Mouse (Mus musculus): ENCODE data around the gene Tlk1. TPM values are rescaled to one million over a fixed set of nuclear protein-coding genes. Genes with fewer than 3 reads are reported as not detected.

The Tlk1 gene
- polyA plus RNA-seq, 1 experiment from 2014 or later = 27.8 TPM

DNA sequence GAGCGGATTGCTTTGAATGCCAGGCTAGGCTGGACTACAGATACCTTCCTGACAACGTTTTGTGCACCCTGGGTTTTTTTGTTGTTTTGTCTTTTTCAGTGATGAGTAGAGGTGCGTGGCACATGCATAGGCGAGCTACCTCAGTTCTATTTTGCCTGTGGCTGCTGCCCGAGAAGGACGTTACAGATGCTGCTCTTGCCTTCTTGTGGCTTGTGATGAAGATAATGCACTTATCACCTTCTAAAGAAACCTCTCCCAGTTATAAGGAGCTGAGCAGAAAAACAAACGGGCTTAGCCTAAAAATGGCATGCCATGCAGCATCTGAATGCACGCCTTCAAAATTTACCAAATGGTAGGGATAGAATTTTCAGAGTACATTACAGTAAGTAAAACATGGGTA lies 2.3 kb upstream of the Tlk1 start:
- Histone ChIP-seq H3K4me2 (replicated peaks; ENCODE audit: low read depth) (no peak overlapping the region), H3K9me3 (ENCODE audit: control insufficient read depth) (no peaks in the 10 kb centered on the region), H3K4me3 (ENCODE audit: low read depth, low read length) (no peak overlapping the region), H3K27me3 (replicated peaks; ENCODE audit: control insufficient read depth, insufficient read depth, low read length) (no peaks in the 10 kb centered on the region), H3K9ac (ENCODE audit: low read depth, low read length) (no peak overlapping the region), H3K36me3 (ENCODE audit: control insufficient read depth, insufficient read depth) (no peaks in the 10 kb centered on the region), H3K4me1 (replicated peaks; ENCODE audit: control insufficient read depth, insufficient read depth, low read length) (0 out of 2 replicates have a peak, but pooled peaks cover 5% of the 10 kb centered on the region), H3K27ac (ENCODE audit: low read depth, low read length) (no peak overlapping the region)
- WGBS = 90% methylated on average over 8 of the region's 8 CpGs
- no peak for TF ChIP-seq CTCF (IDR thresholded peaks at IDR 0.05; ENCODE audit: low read depth)
- no peak for ATAC-seq

DNA sequence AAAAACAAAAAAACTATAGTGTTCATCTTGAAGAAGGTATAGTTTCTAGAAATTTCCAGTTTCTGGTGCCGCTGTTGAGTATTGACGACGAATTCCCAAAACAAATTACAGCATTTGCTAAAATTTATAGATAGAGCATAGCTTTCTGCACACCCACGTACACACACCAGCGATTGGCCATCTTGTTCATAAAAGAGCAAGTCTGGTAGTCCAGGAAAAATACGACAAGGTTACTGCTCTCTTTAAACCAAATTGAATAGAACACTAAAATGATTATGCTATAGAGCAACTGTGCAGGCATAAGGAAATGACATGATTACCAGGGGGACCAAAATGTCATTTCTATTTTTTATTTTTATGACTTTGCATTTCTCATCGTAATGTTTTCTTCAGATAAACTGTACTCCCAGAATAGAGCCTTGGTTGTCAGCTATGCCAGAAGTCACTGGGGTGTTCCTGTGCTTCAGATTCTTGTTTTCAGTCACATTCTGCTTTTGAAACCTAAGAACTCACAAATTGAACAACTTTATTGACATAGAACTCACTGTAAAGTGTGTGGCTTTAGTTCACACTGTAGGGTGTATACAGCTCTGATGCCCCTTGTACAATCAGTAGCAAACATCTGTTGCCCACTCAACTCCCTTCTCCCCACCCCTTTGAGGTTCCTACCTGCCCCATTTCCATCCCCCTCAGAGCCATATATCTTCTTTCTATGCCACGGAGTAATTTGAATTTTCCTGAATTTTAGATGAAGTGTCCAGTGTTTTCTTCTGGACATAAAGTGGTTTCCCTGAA lies 1.1 kb upstream of the Tlk1 start:
- Histone ChIP-seq H3K4me1 (replicated peaks; ENCODE audit: control insufficient read depth, insufficient read depth, low read length) (0 out of 2 replicates have a peak, but pooled peaks cover 5% of the 10 kb centered on the region), H3K9ac (ENCODE audit: low read depth, low read length) (no peak overlapping the region; the same call in 1 of the 2 replicates), H3K4me3 (ENCODE audit: low read depth, low read length) (peak overlapping the region; percentile 82), H3K4me2 (replicated peaks; ENCODE audit: low read depth) (peak overlapping the region; percentile 67), H3K27ac (ENCODE audit: low read depth, low read length) (peak overlapping the region; percentile 8; the same call in 1 of the 2 replicates), H3K9me3 (ENCODE audit: control insufficient read depth) (no peaks in the 10 kb centered on the region), H3K36me3 (ENCODE audit: control insufficient read depth, insufficient read depth) (no peaks in the 10 kb centered on the region), H3K27me3 (replicated peaks; ENCODE audit: control insufficient read depth, insufficient read depth, low read length) (no peaks in the 10 kb centered on the region)
- TF ChIP-seq CTCF (IDR thresholded peaks at IDR 0.05; ENCODE audit: low read depth) = no peak
- WGBS = 62% methylated on average over 8 of the region's 8 CpGs
- no peak for ATAC-seq

DNA sequence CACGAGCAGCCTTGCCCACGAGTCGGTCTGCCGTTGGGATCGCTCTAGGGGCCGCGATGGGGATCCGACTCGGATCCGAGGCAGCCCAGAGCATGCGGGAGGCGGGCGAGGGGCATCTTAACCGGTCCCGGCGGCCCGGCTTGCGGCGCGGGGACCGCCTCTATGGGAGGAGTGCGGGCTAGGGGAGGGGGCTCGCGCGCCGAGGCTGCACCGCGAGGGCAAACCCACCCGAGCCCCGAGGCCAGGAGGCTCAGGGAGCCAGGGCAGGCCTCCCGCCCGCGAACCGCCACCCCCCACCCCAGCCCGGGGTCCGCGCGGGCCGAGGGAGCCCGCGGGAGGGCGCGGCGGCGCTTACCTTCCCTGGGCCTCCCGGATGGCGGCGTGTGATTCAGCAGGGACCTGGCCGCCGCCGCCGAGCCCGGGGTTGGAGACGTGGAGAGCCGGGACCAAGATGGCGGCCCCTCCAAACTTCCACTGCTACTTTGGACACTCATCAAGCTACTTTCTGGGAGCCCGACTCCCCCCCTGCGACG lies 624 bp downstream of the Tlk1 start:
- Histone ChIP-seq H3K9me3 (ENCODE audit: control insufficient read depth) (no peaks in the 10 kb centered on the region), H3K4me1 (replicated peaks; ENCODE audit: control insufficient read depth, insufficient read depth, low read length) (no peaks in the 10 kb centered on the region), H3K27me3 (replicated peaks; ENCODE audit: control insufficient read depth, insufficient read depth, low read length) (no peaks in the 10 kb centered on the region), H3K9ac (ENCODE audit: low read depth, low read length) (peak overlapping the region; percentile 94), H3K4me3 (ENCODE audit: low read depth, low read length) (peak overlapping the region; percentile 82), H3K27ac (ENCODE audit: low read depth, low read length) (peak overlapping the region; percentile 100), H3K36me3 (ENCODE audit: control insufficient read depth, insufficient read depth) (no peaks in the 10 kb centered on the region), H3K4me2 (replicated peaks; ENCODE audit: low read depth) (peak overlapping the region; percentile 67)
- ATAC-seq = peak; percentile 58
- no peak for TF ChIP-seq CTCF (IDR thresholded peaks at IDR 0.05; ENCODE audit: low read depth)
- WGBS = under 1% methylated on average over 37 of the region's 59 CpGs

DNA sequence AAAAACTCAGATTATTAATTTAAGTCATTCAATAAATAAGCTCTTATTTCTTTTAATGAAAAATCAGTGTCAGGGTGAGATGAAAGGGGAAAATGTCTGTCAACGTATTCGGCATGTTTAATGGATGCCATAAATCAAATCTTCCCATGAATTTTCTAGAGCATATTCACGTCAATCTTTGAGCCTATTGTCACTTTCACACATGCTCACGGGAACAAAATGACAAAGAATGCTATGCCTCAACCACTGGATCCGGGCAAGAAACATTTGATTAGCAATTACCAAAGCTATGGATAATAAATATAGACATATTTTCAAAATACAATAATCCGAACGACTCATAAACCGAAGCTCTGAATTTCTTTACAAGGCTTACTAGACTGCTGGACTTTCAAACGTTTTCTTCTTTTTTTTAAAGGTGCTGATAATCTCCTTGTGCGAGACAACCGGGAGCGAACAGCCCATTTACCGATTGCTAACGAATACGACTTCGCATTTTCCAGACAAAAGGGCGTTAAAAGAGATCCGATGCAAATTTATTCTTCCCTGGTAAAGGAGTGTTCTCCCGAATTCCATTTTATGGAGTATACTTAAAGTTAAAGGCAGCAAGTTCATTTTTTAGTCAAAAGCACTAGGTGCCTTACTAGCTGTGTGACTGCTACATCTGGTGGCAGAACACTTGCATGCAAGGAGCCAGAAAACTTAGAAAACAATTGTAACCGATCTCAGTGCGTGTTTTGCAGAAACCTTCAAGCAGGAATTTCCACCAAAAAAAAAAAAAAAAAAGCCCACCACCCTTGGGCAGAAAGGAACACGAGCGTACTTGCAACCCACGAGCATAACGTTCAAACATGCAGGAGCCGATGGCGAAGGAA lies 1.4 kb downstream of the Tlk1 start:
- WGBS = under 1% methylated on average over 27 of the region's 27 CpGs
- Histone ChIP-seq H3K4me3 (ENCODE audit: low read depth, low read length) (peak overlapping the region; percentile 82), H3K36me3 (ENCODE audit: control insufficient read depth, insufficient read depth) (no peaks in the 10 kb centered on the region), H3K9me3 (ENCODE audit: control insufficient read depth) (no peaks in the 10 kb centered on the region), H3K27me3 (replicated peaks; ENCODE audit: control insufficient read depth, insufficient read depth, low read length) (no peaks in the 10 kb centered on the region), H3K4me2 (replicated peaks; ENCODE audit: low read depth) (peak overlapping the region; percentile 67), H3K27ac (ENCODE audit: low read depth, low read length) (peak overlapping the region; percentile 100), H3K9ac (ENCODE audit: low read depth, low read length) (peak overlapping the region; percentile 94), H3K4me1 (replicated peaks; ENCODE audit: control insufficient read depth, insufficient read depth, low read length) (no peaks in the 10 kb centered on the region)
- peak; percentile 81 for TF ChIP-seq CTCF (IDR thresholded peaks at IDR 0.05; ENCODE audit: low read depth)
- no peak for ATAC-seq

DNA sequence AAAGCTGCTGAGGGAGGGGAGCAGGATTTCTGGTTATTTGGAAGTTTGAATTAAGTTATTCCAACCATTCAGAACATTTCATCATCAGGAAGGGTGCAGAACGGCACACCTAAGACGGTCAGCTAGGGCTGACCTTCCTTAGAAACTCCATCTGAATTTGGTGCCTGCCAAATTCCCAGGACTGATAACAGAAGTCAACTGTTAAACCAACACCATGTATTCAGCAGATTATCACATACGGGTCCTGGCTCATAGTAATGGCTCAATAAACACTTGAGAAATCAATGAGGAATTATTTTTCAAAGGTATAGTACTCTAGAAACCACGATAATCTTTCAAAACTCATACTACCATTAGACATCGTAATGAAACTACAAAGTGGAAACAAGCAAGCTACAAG lies 2.1 kb downstream of the Tlk1 start:
- Histone ChIP-seq H3K4me2 (replicated peaks; ENCODE audit: low read depth) (peak overlapping the region; percentile 67), H3K4me1 (replicated peaks; ENCODE audit: control insufficient read depth, insufficient read depth, low read length) (no peaks in the 10 kb centered on the region), H3K9ac (ENCODE audit: low read depth, low read length) (no peak overlapping the region), H3K9me3 (ENCODE audit: control insufficient read depth) (no peaks in the 10 kb centered on the region), H3K4me3 (ENCODE audit: low read depth, low read length) (peak overlapping the region; percentile 82), H3K27me3 (replicated peaks; ENCODE audit: control insufficient read depth, insufficient read depth, low read length) (no peaks in the 10 kb centered on the region), H3K27ac (ENCODE audit: low read depth, low read length) (no peak overlapping the region), H3K36me3 (ENCODE audit: control insufficient read depth, insufficient read depth) (no peaks in the 10 kb centered on the region)
- 20% methylated on average over 5 of the region's 5 CpGs for WGBS
- TF ChIP-seq CTCF (IDR thresholded peaks at IDR 0.05; ENCODE audit: low read depth) = no peak
- ATAC-seq = no peak

DNA sequence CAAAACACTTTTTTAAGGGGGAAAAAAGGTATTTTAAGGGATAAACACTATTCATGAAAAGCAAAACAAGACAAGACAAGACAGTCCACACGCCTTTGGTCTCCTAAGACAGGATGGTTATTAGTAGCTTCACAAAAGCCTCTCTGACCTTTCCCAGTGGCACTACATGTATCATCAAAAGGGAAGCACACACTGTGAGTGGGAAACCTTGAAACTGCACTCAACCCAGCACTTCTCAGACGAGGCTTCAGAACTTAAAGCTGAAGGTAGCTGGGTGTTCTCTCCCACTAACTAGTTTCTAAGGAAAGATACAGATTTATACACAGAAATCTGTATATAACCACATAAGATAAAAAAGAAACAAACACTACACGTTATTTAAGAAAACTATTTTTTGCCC lies 8.6 kb downstream of the Tlk1 start:
- Histone ChIP-seq H3K9me3 (ENCODE audit: control insufficient read depth) (no peaks in the 10 kb centered on the region), H3K9ac (ENCODE audit: low read depth, low read length) (no peak overlapping the region), H3K36me3 (ENCODE audit: control insufficient read depth, insufficient read depth) (no peaks in the 10 kb centered on the region), H3K27me3 (replicated peaks; ENCODE audit: control insufficient read depth, insufficient read depth, low read length) (no peaks in the 10 kb centered on the region), H3K4me1 (replicated peaks; ENCODE audit: control insufficient read depth, insufficient read depth, low read length) (peaks cover 3% of the 10 kb centered on the region; the same call in 1 of the 2 replicates), H3K27ac (ENCODE audit: low read depth, low read length) (no peak overlapping the region), H3K4me2 (replicated peaks; ENCODE audit: low read depth) (no peak overlapping the region), H3K4me3 (ENCODE audit: low read depth, low read length) (no peak overlapping the region)
- TF ChIP-seq CTCF (IDR thresholded peaks at IDR 0.05; ENCODE audit: low read depth) = no peak
- no peak for ATAC-seq
- WGBS = 49% methylated on average over 3 of the region's 3 CpGs

Measured in intestine, postnatal 0 days (tissue).